Mouse (Mus musculus): Measurements from ENCODE around the gene Adamts14.

Adamts14 gene

GRCm38 (mm10) chr10:61234319-61234718 is 38.9 kb downstream of the Adamts14 start:
- no peak for DNase-seq (ENCODE audit: low read depth in 2 of 2, low spot score in 2 of 2)

- DNase-seq (ENCODE audit: low read depth in 2 of 2, low spot score in 2 of 2), result peak; percentile 67 to 71
Measured at GRCm38 (mm10) chr10:61232858-61233567, 40.2 kb downstream of the Adamts14 start.

DNA sequence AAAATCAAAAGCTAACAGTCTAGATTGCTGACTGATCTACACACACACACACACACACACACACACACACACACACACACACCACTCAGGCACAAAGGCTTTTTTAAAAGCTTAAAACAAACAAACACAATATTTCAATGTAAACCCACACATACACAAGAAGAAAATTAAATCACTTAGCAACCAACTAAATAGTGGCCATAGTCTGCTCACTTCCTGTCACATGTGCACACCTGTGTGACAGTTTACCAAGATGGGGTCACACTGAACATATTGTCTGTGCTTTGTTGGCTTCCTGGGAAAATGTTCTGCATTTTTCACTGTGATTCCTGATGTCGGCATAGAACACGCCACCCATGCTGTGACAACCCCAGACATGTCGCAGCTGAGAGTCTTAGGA is 41.5 kb downstream of the Adamts14 start:
- peak in 1 of 2 experiments; percentile 11 for DNase-seq (ENCODE audit: low read depth in 2 of 2, low spot score in 2 of 2)

DNA sequence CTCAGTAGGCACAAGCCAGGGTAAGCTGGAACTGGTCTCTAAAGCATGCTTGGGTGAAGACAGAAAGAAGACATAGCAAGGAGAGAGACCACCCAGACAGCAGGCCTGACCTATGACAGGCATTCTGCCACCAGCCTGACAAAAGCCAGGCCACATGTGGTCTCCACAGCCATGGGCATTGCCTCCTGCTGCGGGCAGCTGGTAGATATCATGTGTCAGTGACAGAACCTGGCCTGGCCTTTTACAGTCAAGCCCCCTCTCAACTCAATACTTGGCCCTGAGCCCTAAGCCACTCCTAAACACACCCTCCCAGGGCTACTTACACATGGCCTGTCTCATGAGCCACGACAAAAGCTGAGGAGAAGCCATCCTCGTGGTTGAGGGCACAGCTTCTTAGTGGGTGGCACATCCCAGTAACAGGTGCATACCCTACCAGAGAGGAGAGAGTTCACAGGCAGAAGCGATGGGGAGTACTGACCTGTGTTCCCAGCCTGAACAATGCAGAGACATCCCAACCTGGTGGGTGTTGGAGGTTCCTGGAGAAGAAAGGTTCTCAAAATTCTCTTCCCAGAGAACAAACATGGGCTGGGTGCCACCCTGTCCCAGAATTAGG is 46.3 kb downstream of the Adamts14 start:
- DNase-seq (ENCODE audit: low read depth in 2 of 2, low spot score in 2 of 2), result no peak

GRCm38 (mm10) chr10:61225694-61226093 is 47.5 kb downstream of the Adamts14 start:
- DNase-seq (ENCODE audit: low read depth in 2 of 2, low spot score in 2 of 2), result no peak

- no peak for DNase-seq (ENCODE audit: low read depth in 2 of 2, low spot score in 2 of 2)
Measured at GRCm38 (mm10) chr10:61219318-61219717, 53.9 kb downstream of the Adamts14 start.

DNA sequence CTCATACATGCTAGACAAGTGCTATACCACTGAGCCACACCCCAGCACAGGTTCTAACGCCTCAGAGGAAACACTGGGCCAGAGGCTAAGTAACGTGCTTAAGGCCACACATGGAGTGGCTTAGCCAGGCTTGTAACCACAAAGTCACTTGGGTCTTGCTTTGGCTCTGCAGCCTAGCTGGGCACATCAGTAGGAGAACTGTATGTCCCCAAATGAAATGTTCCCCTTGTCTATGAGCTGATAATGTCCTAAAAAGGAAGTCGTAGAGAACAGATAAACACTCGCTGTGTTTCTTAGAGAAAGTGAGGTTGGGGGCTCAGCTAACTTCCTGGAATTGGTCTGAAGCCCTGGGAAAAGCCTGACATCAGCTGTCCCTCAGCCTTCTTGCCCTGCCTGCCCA is 57.1 kb downstream of the Adamts14 start:
- no peak for DNase-seq (ENCODE audit: low read depth in 2 of 2, low spot score in 2 of 2)

DNA sequence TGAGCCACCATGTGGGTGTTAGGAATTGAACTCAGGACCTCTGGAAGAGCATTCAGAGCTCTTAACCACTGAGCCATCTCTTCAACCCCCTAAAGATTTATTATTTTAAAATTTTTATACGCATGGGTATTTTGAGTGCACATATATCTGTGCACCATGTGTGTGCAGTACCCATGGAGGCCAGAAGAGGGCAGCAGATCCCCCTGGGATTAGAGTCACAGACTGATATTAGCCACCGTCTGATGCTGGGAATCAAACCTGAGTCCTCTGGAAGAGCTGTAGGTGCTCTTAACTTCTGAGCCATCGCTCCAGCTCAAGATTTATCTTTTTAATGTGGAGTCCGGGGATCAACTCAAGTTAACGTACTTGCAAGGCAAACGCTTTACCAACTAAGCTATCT is 57.6 kb downstream of the Adamts14 start:
- no peak for DNase-seq (ENCODE audit: low read depth in 2 of 2, low spot score in 2 of 2)

- DNase-seq (ENCODE audit: low read depth in 2 of 2, low spot score in 2 of 2), result no peak
Measured at GRCm38 (mm10) chr10:61212817-61213216, 60.4 kb downstream of the Adamts14 start.

DNA sequence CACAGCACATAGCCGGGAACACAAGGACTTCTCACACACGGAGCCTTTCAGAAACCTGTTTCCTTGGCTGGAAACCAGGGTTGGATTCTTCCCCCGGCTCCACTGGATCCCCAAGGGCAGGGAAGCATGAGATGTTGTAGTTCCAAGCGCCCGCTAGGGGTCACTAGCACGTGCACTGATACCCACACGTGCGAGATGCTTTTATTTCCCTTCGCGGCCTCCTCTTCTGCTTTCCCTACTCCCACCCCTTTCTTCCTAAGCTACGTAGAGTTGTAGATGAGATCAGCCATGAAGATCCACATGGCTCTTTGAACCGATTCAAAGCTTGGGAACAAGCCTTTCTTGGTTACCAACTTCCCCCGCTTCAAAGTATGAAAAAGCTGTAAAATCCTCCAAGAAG is 61.5 kb downstream of the Adamts14 start:
- peak; percentile 39 to 54 for DNase-seq (ENCODE audit: low read depth in 2 of 2, low spot score in 2 of 2)

DNA sequence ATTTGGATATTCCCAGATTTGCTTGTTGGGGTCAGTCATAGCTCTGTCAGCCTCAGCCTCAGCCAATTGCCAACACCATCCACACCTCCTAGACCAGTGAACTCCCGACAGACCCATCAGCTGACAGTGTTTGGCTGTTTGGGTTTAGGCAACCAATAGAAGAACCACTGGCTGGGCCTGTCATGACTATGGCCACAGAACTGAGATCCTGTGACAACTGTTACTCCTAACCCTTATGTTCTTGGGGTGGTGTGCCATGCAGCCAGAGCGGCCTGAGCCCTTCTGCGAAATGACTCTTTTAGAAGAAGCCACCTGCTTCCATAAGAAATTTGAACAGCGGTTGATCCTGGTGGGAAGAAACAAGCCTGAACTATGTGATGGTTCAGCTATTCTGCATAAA is 62.1 kb downstream of the Adamts14 start:
- no peak for DNase-seq (ENCODE audit: low read depth in 2 of 2, low spot score in 2 of 2)

- no peak for DNase-seq (ENCODE audit: low read depth in 2 of 2, low spot score in 2 of 2)
Measured at GRCm38 (mm10) chr10:61208114-61208684, 65.0 kb downstream of the Adamts14 start.

DNA sequence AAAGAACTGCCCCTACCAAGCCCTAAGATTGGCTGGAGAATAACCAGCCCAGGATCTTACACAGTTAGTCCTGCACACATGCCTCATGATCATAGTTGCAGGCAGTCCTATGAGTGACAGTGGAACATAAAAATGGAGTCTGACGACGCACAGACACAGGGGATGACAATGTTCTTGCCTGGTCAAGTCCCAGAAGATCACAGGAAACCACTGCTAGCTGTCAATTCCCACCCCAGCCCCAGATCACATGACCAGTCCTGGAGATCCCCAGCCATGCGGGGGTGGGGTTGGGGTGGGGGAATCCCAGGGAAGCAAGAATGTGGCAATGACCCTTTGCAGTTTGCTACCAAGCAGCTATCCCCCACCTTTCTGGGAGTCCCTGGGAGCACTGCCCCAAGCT is 69.3 kb downstream of the Adamts14 start:
- DNase-seq (ENCODE audit: low read depth in 2 of 2, low spot score in 2 of 2), result no peak

- DNase-seq (ENCODE audit: low read depth in 2 of 2, low spot score in 2 of 2), result no peak
Measured at GRCm38 (mm10) chr10:61201596-61202318, 71.5 kb downstream of the Adamts14 start.

- no peak for DNase-seq (ENCODE audit: low read depth in 2 of 2, low spot score in 2 of 2)
Measured at GRCm38 (mm10) chr10:61200998-61201397, 72.2 kb downstream of the Adamts14 start.

- DNase-seq (ENCODE audit: low read depth in 2 of 2, low spot score in 2 of 2), result no peak
Measured at GRCm38 (mm10) chr10:61200232-61200820, 72.9 kb downstream of the Adamts14 start.

- peak; percentile 66 to 67 for DNase-seq (ENCODE audit: low read depth in 2 of 2, low spot score in 2 of 2)
Measured at GRCm38 (mm10) chr10:61199566-61200213, 73.5 kb downstream of the Adamts14 start.

DNA sequence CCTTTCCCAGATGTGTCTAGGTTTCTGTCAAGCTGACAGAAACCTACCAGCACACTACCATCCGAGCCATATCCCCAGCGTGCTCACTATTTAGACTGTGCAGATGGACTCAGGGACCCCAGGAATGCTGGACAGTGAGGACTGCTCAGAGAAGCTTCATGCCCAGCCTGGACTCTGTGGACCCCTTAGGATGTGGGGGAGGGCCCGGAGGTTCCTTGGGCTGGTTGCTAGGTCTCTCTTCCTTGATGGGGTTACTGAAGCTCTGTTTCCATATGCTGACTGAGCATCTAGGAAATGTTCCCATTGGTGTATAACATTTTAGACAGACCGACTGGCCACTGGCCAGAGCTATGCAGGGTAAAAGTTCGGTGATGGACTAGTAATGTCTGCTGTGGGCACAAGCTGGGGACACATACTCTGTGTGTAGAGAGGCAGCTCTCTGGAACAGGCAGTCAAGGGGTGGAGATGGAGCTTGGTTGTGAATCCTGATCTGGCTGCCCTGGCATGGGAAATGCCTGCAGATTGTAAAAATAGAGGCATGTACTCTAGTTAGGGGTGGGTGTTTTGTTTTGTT is 77.4 kb downstream of the Adamts14 start:
- DNase-seq (ENCODE audit: low read depth in 2 of 2, low spot score in 2 of 2), result no peak

- DNase-seq (ENCODE audit: low read depth in 2 of 2, low spot score in 2 of 2), result no peak
Measured at GRCm38 (mm10) chr10:61195216-61195615, 78.0 kb downstream of the Adamts14 start.

DNA sequence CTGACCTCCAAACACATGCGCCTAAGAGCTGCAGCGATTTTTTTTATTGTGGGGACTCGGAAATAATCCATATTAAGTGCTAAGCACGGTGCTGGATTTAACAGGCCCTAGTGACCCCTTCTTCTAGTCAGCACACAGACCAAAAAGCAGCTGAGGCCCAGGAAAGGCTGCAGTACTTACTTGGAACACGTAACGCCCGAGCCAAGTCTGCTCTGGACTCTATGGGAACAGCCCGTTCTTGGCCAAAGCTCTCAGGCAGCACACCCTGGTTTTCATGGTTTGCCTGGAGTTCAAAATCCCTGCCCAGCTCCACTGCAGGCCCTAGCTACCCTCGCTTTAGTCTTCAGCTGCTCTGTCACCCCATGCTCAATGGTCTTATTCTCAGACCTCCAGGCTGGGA is 78.6 kb downstream of the Adamts14 start:
- DNase-seq (ENCODE audit: low read depth in 2 of 2, low spot score in 2 of 2), result no peak

DNA sequence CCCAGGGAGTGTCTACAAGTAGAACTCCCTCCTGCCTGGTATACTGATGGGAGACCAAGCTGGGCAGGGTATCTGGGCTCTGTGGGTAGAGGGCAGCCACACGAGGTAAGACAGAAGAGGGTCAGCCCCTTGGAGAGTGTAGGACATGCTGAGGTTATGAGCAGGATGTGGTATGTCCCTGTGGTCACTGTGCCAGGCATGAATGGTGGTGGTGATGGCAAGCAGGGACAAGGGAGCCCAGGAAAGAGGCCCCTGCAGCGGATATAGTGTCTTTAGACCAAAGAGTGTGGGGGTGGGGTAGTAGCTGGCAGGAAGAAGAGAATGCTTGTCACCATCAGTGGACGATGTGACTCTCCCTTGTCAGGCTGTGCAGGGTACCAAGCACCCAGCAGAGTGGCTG is 85.2 kb downstream of the Adamts14 start:
- no peak for DNase-seq (ENCODE audit: low read depth in 2 of 2, low spot score in 2 of 2)
